Mouse (Mus musculus): ENCODE measurements around the gene Clcn5.

Clcn5 gene

DNA sequence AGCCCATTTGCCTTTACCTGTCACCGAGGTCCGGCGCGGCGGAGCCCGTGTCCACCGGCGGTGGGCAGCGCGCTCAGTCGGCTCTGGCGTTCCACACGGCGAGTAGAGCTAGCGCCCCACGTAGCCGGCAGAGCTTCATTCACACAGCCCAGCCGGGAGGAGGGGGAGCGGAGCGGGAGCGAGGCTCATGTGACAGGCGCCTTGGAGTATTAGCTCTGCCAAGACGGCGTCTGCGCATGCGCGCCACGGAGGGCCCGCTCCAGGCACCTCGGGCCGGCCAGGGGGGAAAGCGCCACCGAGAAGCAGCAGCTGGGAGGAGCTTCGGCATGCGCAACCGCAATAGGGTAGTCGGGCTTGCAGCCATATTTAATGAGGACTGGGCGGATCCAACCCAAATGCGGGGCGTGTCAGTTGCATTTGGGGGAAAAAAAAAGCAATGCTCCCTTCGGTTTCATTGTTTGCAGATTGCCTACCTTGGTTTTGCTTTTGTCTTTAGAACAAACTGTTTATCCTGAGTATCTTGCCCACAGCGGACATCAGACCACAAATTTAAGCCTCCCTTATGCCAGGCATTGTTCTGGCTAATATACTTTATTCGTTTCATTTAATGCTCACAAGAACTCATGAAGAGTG, at the start of gene Clcn5:
Gene Clcn5, minus strand, starts transcription at position 270 of the 633 bp plus-strand sequence.
- peak; percentile 82 for DNase-seq (ENCODE audit: low spot score)

DNA sequence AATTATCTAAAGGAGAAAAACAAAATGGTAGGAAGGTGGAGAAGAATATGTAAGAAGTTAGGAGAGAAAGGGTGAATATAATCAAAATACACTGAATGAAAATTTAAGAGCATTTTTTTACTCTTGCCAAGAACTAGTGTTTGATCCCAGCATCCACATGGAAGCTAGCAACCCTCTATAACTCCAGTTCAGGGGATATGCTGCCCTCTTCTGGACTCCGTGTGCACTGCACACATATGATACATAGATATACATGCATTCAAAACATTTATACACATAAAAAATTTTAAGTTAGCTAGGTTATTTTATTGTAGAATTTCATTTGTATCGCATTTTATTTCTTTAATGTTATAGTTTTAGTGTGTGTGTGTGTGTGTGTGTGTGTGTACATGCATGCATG, 6.3 kb upstream of the Clcn5 start:
- DNase-seq (ENCODE audit: low spot score): no peak

DNA sequence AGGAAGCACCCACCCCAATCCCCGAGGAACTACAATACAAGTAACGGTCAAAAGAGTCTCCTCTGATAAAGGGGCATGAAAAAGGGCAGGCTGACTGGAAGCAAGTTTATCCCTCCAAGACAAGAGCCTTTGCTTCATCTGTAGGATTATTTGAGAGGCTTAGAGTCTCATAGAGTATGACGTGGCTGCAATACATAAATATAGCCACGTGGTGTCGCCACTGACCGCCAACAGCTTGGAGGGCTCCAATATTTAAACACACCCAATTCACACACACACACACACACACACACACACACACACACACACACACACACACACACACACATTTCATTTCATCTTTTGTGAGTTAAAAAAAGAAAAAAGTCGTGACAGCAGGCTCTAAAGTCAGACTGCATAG, 3.1 kb upstream of the Clcn5 start:
- peak; percentile 4 for DNase-seq (ENCODE audit: low spot score)

GRCm38 (mm10) chrX:7320571-7320970, 1.4 kb upstream of the Clcn5 start:
- no peak for DNase-seq (ENCODE audit: low spot score)

DNA sequence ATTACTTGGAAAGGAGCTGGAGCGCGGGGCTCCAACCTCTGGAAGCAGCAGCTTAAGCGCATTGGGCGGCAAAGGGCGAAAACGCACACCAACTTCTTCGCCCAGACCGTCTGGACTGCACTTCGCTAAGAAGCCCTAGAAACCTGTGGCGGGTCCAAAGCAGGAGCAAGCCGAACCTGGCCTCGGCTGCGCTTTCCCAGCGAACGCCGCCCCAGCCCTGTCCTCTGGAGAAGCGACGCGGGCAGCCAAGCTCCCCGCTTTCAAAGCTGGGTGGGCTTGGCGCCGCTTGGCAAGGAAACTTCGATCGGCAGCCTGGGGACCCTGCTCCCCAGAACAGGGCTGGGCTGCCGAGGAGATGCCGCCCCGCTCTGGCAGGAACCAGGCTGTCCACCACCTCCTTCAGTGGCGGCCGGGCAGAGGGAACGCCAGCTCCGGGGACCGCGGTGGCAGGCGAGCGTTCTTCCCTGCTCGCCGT, 570 bp downstream of the Clcn5 start:
- peak; percentile 2 for DNase-seq (ENCODE audit: low spot score)

GRCm38 (mm10) chrX:7315115-7315514, 4.0 kb downstream of the Clcn5 start:
- no peak for DNase-seq (ENCODE audit: low spot score)

DNA sequence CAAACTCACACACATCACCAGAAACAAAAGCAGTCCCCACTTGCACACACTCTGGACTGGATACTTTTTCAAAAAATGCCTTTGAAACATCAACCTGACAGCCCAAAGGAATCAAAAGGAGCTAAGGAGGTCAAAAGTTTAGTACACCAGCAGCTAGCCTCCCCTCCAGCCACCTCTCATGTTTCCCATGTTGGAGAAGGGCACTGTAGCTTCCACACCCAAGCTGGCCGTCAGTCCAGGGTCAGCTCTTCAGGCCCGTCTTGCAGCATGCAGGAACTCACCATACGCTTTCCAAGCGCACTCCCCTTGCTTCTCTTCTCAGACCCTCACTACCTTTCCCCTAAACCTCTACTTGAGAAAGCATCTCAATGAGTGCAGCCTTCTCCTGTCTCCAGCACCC, 4.5 kb downstream of the Clcn5 start:
- no peak for DNase-seq (ENCODE audit: low spot score)

DNA sequence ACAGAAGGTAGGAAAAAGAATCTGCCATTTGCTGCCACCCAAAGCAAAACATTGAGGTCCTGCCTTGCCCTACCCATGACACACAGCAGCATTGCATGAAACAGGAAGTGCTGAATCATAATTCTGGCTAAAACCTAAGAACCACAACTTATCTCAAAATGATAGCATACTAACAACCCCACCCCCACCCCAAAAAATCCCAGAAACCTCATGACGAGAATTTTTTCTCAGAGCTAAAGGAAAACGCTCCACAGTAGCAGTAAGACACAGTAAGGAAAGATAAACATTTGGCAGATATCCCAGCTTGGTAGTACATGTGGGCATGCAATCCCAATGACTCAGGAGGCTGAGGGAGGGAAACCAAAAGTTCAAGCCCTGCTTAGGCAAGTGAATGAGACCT, 10.9 kb downstream of the Clcn5 start:
- DNase-seq (ENCODE audit: low spot score): no peak

- DNase-seq (ENCODE audit: low spot score): no peak
Observed at GRCm38 (mm10) chrX:7306861-7307260, 12.3 kb downstream of the Clcn5 start.

DNA sequence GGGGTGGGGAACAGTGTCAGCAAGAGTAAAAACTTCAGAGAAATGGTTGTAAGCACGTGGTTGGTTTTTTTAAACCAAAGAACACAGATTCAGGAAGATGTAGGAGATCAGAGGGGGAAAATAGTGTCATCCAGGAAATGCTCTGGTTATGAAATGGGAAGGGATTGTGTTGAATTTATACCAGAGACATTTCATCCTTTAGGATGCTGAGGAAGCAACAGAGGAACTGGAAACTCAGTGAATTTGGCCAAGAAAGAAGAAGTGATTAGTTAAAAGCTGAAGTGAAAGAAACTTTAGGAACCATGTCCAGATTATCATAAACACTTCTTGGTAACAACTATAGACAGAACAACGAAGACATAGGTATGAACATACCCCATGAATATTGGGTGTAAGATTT, 26.2 kb downstream of the Clcn5 start:
- DNase-seq (ENCODE audit: low spot score): no peak

DNA sequence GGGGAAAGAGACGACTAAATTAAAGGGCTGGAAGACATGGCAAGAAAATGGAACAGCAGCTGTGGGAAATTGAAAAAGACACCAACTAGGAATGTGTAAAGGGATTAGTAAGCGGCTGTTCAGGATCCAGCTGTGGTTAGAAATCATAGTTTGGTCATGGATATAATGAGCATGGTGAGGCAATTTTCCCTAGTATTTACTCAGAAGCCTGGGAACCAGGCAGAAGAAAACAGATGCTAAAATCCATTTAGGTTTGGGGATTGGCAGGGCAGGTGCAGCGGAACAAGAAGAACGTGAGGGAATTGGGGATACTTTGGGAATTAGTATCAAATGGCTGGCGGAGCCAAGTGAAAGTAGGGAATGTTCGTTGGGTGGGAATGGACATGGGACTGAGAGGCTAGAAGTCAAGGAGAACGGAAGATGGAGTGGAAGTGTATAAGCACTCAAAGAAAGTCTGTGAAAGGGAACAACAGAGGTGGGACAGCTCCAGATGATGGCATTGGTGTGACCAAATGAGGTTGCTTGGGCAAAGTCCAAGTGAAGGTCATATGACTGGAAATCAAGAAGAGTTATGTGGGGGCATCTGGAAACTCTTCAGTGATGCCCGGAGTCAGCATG, 26.9 kb downstream of the Clcn5 start:
- DNase-seq (ENCODE audit: low spot score): no peak

GRCm38 (mm10) chrX:7288976-7289375, 30.2 kb downstream of the Clcn5 start:
- DNase-seq (ENCODE audit: low spot score): no peak

DNA sequence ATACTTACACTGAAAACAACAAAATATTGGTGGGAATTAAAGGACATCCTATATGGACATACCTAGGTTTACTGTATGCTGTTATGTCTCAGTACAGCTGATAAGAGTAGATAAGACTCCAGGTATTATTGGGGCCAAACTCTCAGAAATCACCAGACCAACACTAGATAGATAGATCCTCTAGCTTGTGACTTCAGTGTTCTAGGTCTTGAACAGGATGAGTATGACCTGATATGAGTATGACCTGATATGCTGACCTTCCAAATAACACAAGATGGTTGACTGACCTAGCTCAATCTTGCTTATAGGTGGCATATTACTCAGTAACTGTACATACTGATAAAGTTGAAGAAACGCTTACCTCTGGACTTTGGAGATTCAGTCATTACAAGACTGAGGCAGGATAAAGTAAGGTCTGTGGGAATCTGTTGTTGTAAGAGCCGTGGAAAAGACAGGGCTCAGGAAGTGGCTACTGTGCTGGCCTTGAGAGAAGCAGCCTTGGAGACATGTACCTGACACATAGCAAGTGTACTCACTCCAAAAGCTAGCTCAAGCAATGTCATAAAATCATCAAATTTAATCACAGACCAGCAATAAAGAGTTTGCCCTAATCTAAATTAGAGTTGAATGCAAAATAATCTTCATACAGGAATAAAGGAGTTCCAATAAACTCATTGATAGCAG, 32.0 kb downstream of the Clcn5 start:
- DNase-seq (ENCODE audit: low spot score): no peak

DNA sequence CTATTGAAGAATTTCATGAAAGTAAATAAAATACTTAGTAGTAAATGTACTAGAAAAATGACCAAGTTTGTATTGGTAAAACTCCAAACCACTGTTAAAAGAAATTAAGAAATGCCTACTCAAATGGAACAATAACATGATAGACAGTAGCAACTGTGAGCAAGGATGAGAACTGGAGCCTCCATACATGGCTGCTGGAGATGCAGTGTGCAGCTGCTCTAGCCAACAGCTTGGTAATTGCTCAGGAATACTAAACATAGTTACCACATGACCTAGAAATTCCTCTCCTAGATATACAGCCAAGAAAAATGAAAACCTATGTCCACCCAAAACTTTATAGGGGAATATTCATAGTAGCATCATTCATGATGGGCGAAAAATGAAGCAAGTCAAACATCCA, 36.5 kb downstream of the Clcn5 start:
- DNase-seq (ENCODE audit: low spot score): no peak

DNA sequence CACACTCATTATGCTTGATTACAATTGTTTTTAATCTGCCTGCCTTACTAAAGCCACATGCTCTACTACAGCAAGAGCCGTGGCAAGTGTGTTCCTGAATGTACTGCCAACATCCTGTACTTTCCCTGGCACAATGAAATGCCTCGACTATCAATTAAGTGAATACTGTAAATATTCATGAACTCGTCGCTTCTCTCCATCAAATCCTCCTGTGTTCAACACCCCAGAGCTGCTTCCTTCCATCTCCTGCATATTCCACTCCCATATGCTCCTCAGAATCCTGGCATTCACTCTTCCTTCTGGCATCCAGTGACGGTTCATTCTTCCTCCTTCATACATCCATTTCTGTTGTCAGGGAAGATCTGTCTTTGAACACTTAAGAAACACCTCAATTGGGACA, 39.4 kb downstream of the Clcn5 start:
- DNase-seq (ENCODE audit: low spot score): no peak

DNA sequence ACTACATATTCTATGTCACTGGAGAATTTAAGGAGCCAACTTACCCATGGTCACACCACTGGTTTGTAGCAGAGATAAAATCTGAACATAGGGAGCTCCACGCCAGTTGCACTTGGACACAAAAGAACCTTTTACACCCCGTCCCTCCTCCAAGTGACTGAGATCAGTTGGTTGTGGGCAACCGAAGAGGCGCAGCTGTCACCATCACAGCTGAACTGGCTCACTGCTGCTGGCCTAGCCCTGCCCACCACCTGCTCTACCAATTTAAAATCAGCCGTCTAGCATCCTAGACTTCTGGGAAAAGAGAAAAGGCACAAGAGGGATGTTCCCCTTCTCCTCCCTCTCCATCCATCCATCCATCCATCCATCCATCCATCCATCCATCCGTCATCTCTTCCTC, 42.6 kb downstream of the Clcn5 start:
- no peak for DNase-seq (ENCODE audit: low spot score)

GRCm38 (mm10) chrX:7261149-7261548, 58.0 kb downstream of the Clcn5 start:
- no peak for DNase-seq (ENCODE audit: low spot score)

DNA sequence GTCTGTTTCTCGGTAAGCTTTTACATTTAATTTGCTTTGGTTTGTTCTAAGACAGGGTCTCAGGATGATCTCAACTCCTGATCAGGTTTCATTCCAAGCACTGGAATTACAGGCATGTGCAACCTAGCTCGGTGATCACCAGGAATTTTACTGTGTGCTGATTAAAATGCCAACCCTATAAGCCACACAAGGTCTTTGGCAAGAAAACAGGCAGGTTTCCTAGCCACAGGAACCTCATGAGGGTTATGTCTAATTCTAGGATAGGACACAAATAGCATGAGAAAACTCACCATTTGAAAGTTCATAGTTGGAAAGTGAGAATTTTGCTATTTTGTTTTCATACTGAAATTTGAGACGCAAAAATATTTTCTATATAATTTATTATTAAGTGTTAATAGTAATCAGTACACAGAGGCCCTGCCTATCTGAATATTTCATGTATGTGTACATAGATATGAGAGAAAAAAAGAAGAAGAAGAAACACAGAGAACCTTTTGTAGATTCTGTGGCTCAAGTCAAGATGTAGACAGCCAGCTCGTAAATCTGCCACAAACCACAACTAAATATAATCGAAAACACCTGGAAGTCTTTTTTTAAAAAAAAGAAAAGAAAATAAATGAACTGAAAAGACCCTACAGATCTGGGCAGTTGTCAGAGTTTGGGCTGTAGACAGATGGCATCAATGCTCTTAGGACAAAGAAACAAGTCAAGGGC, 58.6 kb downstream of the Clcn5 start:
- no peak for DNase-seq (ENCODE audit: low spot score)

DNA sequence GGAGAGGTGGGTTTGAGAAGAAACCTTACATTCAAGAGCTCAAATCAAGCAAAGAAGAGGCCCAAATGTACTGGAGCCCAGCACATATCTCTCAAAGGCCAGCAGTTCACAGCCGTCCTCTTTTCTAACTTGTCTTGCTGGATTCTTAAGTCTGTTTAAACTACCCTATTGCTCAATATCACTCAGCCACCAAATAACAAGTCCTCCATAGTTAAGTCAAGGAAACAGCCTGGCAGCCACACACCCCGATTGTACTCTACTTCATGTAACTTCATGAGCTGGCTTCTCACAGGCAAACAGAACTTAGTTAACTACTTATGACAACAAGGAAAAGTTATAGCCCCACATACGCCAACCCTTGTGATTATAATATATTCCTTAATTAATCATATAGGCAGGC, 59.4 kb downstream of the Clcn5 start:
- no peak for DNase-seq (ENCODE audit: low spot score)

GRCm38 (mm10) chrX:7256022-7256421, 63.1 kb downstream of the Clcn5 start:
- DNase-seq (ENCODE audit: low spot score): no peak

DNA sequence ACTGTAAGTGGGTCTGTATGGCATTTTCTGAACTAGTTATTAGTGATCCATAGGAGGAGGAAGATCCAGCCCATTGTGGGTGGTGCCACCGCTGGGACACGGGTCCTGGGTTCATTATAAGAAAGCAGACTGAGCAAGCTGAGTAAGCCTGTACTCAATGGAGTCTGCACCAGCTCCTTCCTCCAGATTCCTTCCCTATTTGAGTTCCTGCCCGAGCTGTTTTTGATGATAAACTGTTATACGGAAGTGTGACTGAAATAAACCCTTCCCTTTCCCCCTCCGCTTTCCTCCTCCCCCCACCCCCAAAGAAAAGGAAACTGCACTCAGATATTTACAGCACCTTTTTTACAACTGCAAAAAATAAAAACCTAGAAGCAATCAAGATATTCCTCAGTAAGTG, 115.1 kb downstream of the Clcn5 start:
- DNase-seq (ENCODE audit: low spot score): no peak

- DNase-seq (ENCODE audit: low spot score): no peak
Observed at GRCm38 (mm10) chrX:7203535-7203934, 115.6 kb downstream of the Clcn5 start.

DNA sequence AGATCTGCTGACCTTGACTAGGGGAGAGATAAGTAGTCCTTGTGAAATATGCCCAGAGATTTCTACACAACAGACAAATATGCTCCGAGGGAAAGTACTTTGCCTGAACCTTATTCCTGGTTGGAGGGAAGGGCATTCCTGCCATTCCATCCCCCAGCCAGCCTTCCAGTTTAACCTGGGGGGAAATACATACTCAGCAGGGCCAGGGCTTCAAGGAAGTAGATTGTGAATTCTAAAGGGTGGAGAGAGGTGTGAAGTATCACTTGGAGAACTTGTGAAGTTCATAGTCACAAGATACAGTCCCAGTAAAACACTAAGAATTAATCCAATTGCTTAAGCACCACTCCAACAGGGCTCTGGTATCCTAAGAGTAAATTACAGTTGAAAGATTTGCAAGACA, 121.3 kb downstream of the Clcn5 start:
- no peak for DNase-seq (ENCODE audit: low spot score)
